Comparison of ENCODE assay signal across 9 mouse cellular contexts in genomic region chr3:135511683-135512082, GRCm38 (mm10). TPM values are rescaled to one million over a fixed set of nuclear protein-coding genes. Genes with fewer than 3 reads are reported as not detected.
DNase-seq lines count a peak whose midpoint lies in the region; ATAC-seq and TF ChIP-seq lines count a peak whose summit lies in the region.
"Had no signal": no experiment of that assay in that cellular context is flagged by ENCODE, and none has a peak within 500 bp of the region (broad histone marks: within the 10 kb centered on the region; RNA-seq: fewer than 3 reads in every experiment).

No protein-coding gene starts in this region.

- no peak for TF ChIP-seq EP300 in lung, postnatal 0 days (IDR thresholded peaks at IDR 0.05)

- peak overlapping the region in 1 of 2 experiments; percentile 37; a peak in 1 of 4 replicates for H3K27ac ChIP-seq in heart, embryonic 14.5 days (replicated peaks in 1 of 2; ENCODE audit: control insufficient read depth in 1 of 2, insufficient read depth in 1 of 2, low read depth in 2 of 2, low read length in 2 of 2)
- no peak overlapping the region for H3K27ac ChIP-seq in lung, postnatal 0 days (ENCODE audit: low read length)
- H3K27ac ChIP-seq in bone marrow, adult 2 months (ENCODE audit: control insufficient read depth, insufficient read depth, low read depth, low read length, poor library complexity), result no peak overlapping the region

- 0 out of 2 replicates have a peak overlapping the region, but pooled peaks have one; percentile 4 for H3K9ac ChIP-seq in heart, embryonic 14.5 days (ENCODE audit: low read length)
- no peak overlapping the region for H3K9ac ChIP-seq in lung, postnatal 0 days (replicated peaks; ENCODE audit: low read depth)

- H3K9me3 ChIP-seq in heart, embryonic 14.5 days (ENCODE audit: control insufficient read depth, low read length), result no peaks in the 10 kb centered on the region
- no peaks in the 10 kb centered on the region for H3K9me3 ChIP-seq in lung, postnatal 0 days (ENCODE audit: low read length)

- H3K4me1 ChIP-seq in heart, embryonic 14.5 days (ENCODE audit: control insufficient read depth in 2 of 2, insufficient read depth in 2 of 2, low read length in 2 of 2), result peaks cover 13 to 32% of the 10 kb centered on the region in 2 experiments
- H3K4me1 ChIP-seq in lung, postnatal 0 days (ENCODE audit: insufficient read depth, low read depth, low read length), result 0 out of 2 replicates have a peak, but pooled peaks cover 3% of the 10 kb centered on the region
- no peaks in the 10 kb centered on the region for H3K4me1 ChIP-seq in bone marrow, adult 2 months (ENCODE audit: control insufficient read depth, insufficient read depth, low read length)

- TF ChIP-seq CTCF in lung, postnatal 0 days (IDR thresholded peaks at IDR 0.05), result peak; percentile 59
- TF ChIP-seq CTCF in bone marrow, adult 2 months (IDR thresholded peaks at IDR 0.05; ENCODE audit: control insufficient read depth, insufficient read depth, low read length), result peak; percentile 16; the same call in 1 of the 2 replicates

- H3K36me3 ChIP-seq in heart, embryonic 14.5 days (ENCODE audit: control insufficient read depth, insufficient read depth, low read length), result peaks cover 29% of the 10 kb centered on the region
- no peaks in the 10 kb centered on the region for H3K36me3 ChIP-seq in lung, postnatal 0 days (ENCODE audit: insufficient read depth, low read length)
- H3K36me3 ChIP-seq in splenic B cell, adult 2 months (ENCODE audit: control insufficient read depth, insufficient read depth, low read length, poor library complexity, severe bottlenecking), result 0 out of 2 replicates have a peak, but pooled peaks cover 4% of the 10 kb centered on the region

- WGBS in heart, embryonic 14.5 days, result 31% methylated on average over 11 of the region's 11 CpGs
- WGBS in lung, postnatal 0 days, result 30% methylated on average over 11 of the region's 11 CpGs
- 70% methylated on average over 11 of the region's 11 CpGs for WGBS in bone marrow, adult 2 months

- no peak overlapping the region for H3K4me3 ChIP-seq in heart, embryonic 14.5 days (ENCODE audit: control insufficient read depth in 1 of 2, insufficient read depth in 1 of 2, low read depth in 1 of 2, low read length in 2 of 2)
- H3K4me3 ChIP-seq in lung, postnatal 0 days (ENCODE audit: low read depth, low read length), result no peak overlapping the region
- H3K4me3 ChIP-seq in bone marrow, adult 2 months (replicated peaks; ENCODE audit: control insufficient read depth, low read depth, low read length), result no peak overlapping the region

- H3K4me2 ChIP-seq in heart, embryonic 14.5 days (ENCODE audit: low read length), result no peak overlapping the region
- no peak overlapping the region for H3K4me2 ChIP-seq in lung, postnatal 0 days (replicated peaks; ENCODE audit: low read depth, low read length)

- H3K27me3 ChIP-seq in heart, embryonic 14.5 days (ENCODE audit: control insufficient read depth, insufficient read depth, low read length), result no peaks in the 10 kb centered on the region
- no peaks in the 10 kb centered on the region for H3K27me3 ChIP-seq in lung, postnatal 0 days (replicated peaks; ENCODE audit: insufficient read depth, low read length)
- H3K27me3 ChIP-seq in splenic B cell, adult 2 months (ENCODE audit: control insufficient read depth, insufficient read depth, low read length, poor library complexity, severe bottlenecking), result no peaks in the 10 kb centered on the region

- ATAC-seq in heart, embryonic 14.5 days (ENCODE audit: insufficient number of reproducible peaks, insufficient read depth, low FRiP score, low read depth), result no peak
- ATAC-seq in lung, postnatal 0 days, result peak; percentile 87

- no peak for DNase-seq in heart, adult 9 months (ENCODE audit: low spot score in 2 of 2)
- DNase-seq in lung, postnatal 0 days (ENCODE audit: low spot score), result peak; percentile 66
- DNase-seq in lung, postnatal 36 days, result no peak
- DNase-seq in splenic B cell, adult 2 months (ENCODE audit: low read depth, low spot score), result peak; percentile 30
- no peak for DNase-seq in layer of hippocampus, postnatal 10 days (ENCODE audit: low spot score in 2 of 2)
- no peak for DNase-seq in adrenal gland, adult 18-20 months (ENCODE audit: low spot score in 2 of 2)
- DNase-seq: cerebellum, adult 11-12 months had no signal

- TF ChIP-seq POLR2A in bone marrow, adult 2 months (IDR thresholded peaks at IDR 0.05; ENCODE audit: borderline replicate concordance, control insufficient read depth, low read depth, low read length), result no peak

RNA-seq across cellular contexts. Expression of gene Manba, which starts 26.3 kb away (rescaled TPM):
- 44.5 and 47.3 TPM in 2 replicates for polyA plus RNA-seq in heart, embryonic 14.5 days (2014; fragmentation: Nextera tagmentation; extraction: Ambion mirVana)
- polyA plus RNA-seq in lung, postnatal 0 days (2015; fragmentation: Nextera tagmentation; extraction: Ambion mirVana), result 9.2 and 9.9 TPM in 2 replicates
- polyA plus RNA-seq in bone marrow, adult 2 months (2011; ENCODE audit: insufficient read depth, insufficient read length, low replicate concordance, missing spikeins), result 5.3 and 21.0 TPM in 2 replicates
- 1 to 10 TPM; 6.9 to 8.0 TPM for total RNA-seq in layer of hippocampus, postnatal 10 days (2021)
- 10 to 100 TPM; 10.9 to 11.7 TPM for total RNA-seq in adrenal gland, adult 18-20 months (2021)

Comparison
In these comparisons a context has a peak if more than half of its experiments do, and no peak if none do; other contexts are left out.
1. DNase-seq: peak in lung, postnatal 0 days (single experiment) and splenic B cell, adult 2 months (single experiment); none in heart, adult 9 months (0 of 2), lung, postnatal 36 days (single experiment), layer of hippocampus, postnatal 10 days (0 of 2) and adrenal gland, adult 18-20 months (0 of 2).